Mouse (Mus musculus): ENCODE results near the gene Cep41. TPM values are rescaled to one million over a fixed set of nuclear protein-coding genes. Genes with fewer than 3 reads are reported as not detected.

The Cep41 gene
- polyA plus RNA-seq, 1 experiment from 2014 or later = 9.9 TPM

DNA sequence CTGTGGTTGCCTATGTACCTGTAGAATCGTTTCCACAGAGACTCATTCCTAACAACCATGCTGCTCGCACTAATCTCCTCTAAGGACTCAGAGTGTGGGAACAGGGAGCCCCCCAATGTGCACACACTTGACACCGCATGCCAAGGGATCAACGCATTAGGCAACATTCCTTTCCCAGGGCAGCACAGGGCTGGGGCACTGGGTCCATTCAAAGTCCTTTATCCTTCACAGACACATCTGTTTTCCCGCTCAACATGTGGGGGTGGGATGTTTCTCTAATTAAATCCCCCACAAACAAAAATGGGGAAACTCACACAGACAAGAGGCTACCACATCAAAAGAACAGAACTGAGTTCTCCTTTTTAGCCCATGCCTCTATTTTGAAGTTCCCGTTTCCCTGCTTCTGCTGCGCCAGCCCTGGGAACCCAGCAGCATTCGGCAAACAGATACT is 77.0 kb downstream of the Cep41 start:
- no peak for ATAC-seq
- Histone ChIP-seq H3K4me1 (replicated peaks) (peaks cover 22% of the 10 kb centered on the region), H3K4me2 (replicated peaks) (no peak overlapping the region), H3K9ac (0 out of 2 replicates have a peak overlapping the region, but pooled peaks have one; percentile 8), H3K36me3 (no peaks in the 10 kb centered on the region), H3K27ac (no peak overlapping the region), H3K27me3 (replicated peaks) (no peaks in the 10 kb centered on the region), H3K4me3 (replicated peaks) (no peak overlapping the region), H3K9me3 (no peaks in the 10 kb centered on the region)
- 22% methylated on average over 8 of the region's 8 CpGs for WGBS

DNA sequence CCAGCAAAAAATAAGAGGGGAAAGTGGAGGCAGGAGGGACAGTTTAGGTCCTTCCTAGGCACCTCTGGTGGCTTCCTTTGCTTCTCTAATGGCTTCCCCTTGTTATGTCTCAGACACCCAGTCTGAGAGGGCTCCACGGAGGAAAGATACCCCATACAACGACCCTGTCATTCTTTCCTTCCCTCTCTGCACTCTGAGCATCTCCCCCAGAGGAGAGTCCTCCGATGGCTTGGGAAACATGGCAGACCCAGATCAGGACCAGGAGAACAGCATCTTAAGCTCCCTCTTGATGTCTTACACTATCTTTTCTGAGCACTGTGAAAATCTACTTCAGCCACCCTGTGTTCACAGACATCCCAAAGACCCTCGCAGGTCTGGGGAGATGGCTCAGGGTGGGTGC is 77.8 kb downstream of the Cep41 start:
- H3K9me3 ChIP-seq = no peaks in the 10 kb centered on the region
- H3K4me2 ChIP-seq (replicated peaks) = no peak overlapping the region
- H3K27ac ChIP-seq = no peak overlapping the region
- peaks cover 22% of the 10 kb centered on the region for H3K4me1 ChIP-seq (replicated peaks)
- no peak overlapping the region for H3K4me3 ChIP-seq (replicated peaks)
- H3K27me3 ChIP-seq (replicated peaks) = no peaks in the 10 kb centered on the region
- H3K36me3 ChIP-seq = no peaks in the 10 kb centered on the region
- no peak for ATAC-seq
- 42% methylated on average over 4 of the region's 4 CpGs for WGBS
- no peak overlapping the region for H3K9ac ChIP-seq

DNA sequence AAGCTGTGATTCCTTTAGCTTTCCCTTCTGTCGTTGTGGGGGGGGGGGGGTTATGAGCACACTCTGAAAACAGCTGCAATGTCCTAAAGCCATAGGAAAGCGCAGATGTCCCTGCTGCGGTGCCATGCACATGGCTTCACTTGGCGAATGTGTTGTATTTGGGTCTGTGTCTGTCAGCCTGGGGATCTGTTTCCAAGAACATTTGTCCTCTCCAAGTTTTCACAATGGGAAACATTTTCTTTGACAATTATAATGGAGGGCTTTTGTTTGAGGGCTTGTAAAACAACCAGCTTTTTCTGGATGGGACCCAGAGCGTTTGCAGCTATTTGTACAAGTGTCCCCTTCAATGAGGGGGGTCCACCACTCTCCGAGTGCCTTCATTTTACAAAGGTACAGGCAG is 79.3 kb downstream of the Cep41 start:
- Histone ChIP-seq H3K27me3 (replicated peaks) (no peaks in the 10 kb centered on the region), H3K4me1 (replicated peaks) (peaks cover 19% of the 10 kb centered on the region), H3K9me3 (no peaks in the 10 kb centered on the region), H3K9ac (no peak overlapping the region), H3K4me2 (replicated peaks) (no peak overlapping the region), H3K4me3 (replicated peaks) (no peak overlapping the region), H3K27ac (no peak overlapping the region), H3K36me3 (no peaks in the 10 kb centered on the region)
- 91% methylated on average over 6 of the region's 6 CpGs for WGBS
- no peak for ATAC-seq

DNA sequence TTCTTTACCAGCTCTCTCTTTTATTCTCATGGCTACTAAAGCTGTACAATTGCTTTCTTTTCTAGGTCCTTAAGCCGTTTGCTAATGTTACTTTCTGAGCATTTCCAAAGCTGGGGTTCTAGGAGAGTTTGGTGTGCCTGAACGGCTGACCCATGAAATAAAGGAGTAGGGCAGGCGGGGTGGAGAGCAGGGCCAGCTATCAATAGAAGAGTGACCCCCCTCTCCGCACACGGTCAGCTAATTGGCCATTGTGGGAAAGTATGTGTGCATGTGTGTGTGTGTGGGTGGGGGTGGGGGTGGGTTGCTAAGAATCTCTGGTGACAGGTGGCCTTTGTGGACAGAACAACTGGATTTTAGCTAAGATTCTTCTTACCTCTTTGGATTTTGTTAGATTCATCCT is 82.3 kb downstream of the Cep41 start:
- no peak overlapping the region for H3K27ac ChIP-seq
- no peaks in the 10 kb centered on the region for H3K36me3 ChIP-seq
- H3K27me3 ChIP-seq (replicated peaks) = no peaks in the 10 kb centered on the region
- H3K9me3 ChIP-seq = no peaks in the 10 kb centered on the region
- 75% methylated on average over 5 of the region's 5 CpGs for WGBS
- no peak overlapping the region for H3K4me3 ChIP-seq (replicated peaks)
- peaks cover under 1% of the 10 kb centered on the region; the same call in 1 of the 2 replicates for H3K4me1 ChIP-seq (replicated peaks)
- no peak overlapping the region for H3K4me2 ChIP-seq (replicated peaks)
- ATAC-seq = no peak
- no peak overlapping the region for H3K9ac ChIP-seq

DNA sequence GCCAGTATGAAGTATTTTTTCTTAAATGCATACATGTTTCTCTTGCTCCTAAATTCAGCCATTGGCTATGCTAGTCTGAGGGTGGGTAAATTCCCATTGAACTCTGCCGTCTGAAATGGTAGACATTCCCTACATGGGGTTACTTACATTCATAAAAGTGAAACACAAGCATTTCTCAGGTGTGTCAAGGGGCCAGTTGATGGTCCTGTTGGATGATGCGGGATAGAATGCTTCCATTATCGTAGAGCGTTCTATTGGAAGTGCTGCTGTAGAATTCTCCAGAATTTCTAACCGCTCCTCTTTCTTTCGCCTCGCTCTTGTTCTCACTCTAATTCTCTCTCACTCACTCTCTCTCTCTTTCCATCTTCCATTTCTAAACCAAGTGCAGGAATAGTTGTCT is 82.8 kb downstream of the Cep41 start, which contains the start of gene Cpa5:
TSS of gene Cpa5 (plus strand) at position 301 of the 400 bp plus-strand sequence.
- ATAC-seq = no peak
- WGBS = 97% methylated on average over 7 of the region's 7 CpGs

DNA sequence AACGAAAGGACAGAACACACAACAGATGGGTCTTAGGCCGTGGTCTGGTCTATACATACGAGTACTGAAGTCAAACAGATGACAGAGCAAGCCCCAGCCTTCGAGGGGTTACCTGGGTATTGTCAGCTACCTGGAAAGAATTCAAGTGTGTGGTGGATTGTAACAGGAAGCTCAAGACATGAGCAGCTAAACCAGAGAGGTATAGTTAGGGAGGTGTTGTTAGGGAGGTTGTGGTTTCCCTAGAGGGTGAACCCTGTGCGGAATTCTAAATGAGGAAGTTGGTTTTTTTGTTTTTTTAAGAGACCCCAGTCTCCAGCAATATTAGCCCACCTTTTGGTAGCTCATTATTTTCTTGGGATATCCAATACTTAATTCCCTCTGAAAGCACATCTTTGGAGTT is 87.9 kb downstream of the Cep41 start:
- WGBS = 72% methylated on average over 5 of the region's 5 CpGs
- H3K27ac ChIP-seq = no peak overlapping the region

More for the DNA sequence above, 82.8 kb downstream of the Cep41 start, which contains the start of gene Cpa5:
- Histone ChIP-seq H3K27me3 (replicated peaks) (no peaks in the 10 kb centered on the region), H3K36me3 (no peaks in the 10 kb centered on the region), H3K27ac (no peak within 1 kb of the TSS), H3K9ac (no peak within 1 kb of the TSS), H3K4me1 (replicated peaks) (no peaks in the 10 kb centered on the region), H3K9me3 (no peaks in the 10 kb centered on the region), H3K4me3 (replicated peaks) (no peak within 1 kb of the TSS), H3K4me2 (replicated peaks) (no peak within 1 kb of the TSS)

DNA sequence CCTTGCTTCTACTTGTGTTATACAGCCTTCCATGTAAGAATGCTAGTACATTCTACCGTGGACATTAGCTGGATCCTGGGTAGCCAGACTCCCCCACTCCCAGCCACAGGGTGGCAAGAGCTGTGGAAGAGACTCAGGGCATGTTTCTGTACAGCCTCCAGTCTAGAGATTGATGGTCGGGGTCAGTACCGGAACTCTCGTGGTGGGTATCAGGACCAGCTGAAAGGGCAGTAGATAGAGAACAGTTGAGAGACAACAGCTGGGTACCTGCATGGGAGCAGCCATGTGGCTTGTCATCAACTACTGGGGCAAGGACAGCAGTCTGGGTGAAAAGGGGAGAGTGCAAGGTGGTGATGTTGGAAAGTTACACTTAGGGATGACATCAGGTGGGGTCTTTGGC is 88.4 kb downstream of the Cep41 start:
- H3K4me2 ChIP-seq (replicated peaks) = no peak overlapping the region
- H3K4me3 ChIP-seq (replicated peaks) = no peak overlapping the region
- WGBS = 88% methylated on average over 4 of the region's 4 CpGs
- no peaks in the 10 kb centered on the region for H3K36me3 ChIP-seq
- no peaks in the 10 kb centered on the region for H3K9me3 ChIP-seq
- no peaks in the 10 kb centered on the region for H3K27me3 ChIP-seq (replicated peaks)
- no peaks in the 10 kb centered on the region for H3K4me1 ChIP-seq (replicated peaks)
- no peak overlapping the region for H3K27ac ChIP-seq
- no peak overlapping the region for H3K9ac ChIP-seq
- ATAC-seq = no peak

More for the DNA sequence above, 87.9 kb downstream of the Cep41 start:
- no peak for ATAC-seq
- Histone ChIP-seq H3K36me3 (no peaks in the 10 kb centered on the region), H3K9ac (no peak overlapping the region), H3K9me3 (no peaks in the 10 kb centered on the region), H3K4me2 (replicated peaks) (no peak overlapping the region), H3K4me3 (replicated peaks) (no peak overlapping the region), H3K27me3 (replicated peaks) (no peaks in the 10 kb centered on the region), H3K4me1 (replicated peaks) (no peaks in the 10 kb centered on the region)

DNA sequence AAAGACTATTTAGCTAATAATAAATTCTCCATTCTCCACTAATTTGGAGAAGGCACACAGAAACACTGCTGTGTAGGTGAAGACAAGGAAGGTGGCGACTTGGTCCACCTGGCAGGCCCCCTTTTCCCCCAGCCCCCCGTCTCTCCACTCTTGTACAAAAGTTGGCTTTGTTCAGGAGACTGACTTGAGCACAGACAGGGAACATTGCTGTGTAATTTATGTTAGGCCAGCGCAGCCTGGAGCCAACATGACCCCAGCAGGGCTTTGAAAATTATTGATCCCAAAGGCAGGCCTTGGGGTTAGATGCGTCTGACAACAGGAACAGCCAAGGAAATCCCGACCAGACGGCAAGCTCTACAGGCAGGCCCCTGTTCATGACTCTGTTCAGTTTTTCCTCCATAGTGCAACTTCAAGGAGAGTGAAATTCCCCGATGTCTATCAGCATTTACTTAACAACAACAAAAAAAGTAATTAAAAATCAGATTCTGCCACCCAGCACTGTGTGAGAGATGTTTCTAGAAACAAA is 89.1 kb downstream of the Cep41 start:
- Histone ChIP-seq H3K4me3 (replicated peaks) (no peak overlapping the region), H3K27ac (no peak overlapping the region), H3K9me3 (no peaks in the 10 kb centered on the region), H3K9ac (no peak overlapping the region), H3K36me3 (no peaks in the 10 kb centered on the region), H3K27me3 (replicated peaks) (no peaks in the 10 kb centered on the region), H3K4me1 (replicated peaks) (no peaks in the 10 kb centered on the region), H3K4me2 (replicated peaks) (no peak overlapping the region)
- WGBS = 47% methylated on average over 7 of the region's 7 CpGs
- ATAC-seq = no peak

MicroRNA genes within 50 kb of the gene (microRNA counts, 519-probe panel; counts per million panel counts)
- 2,963 counts per million, percentile 76 among the panel's probes with 10 or more counts for microRNA mmu-miR-335-3p
- 4,240 counts per million, percentile 96 among the panel's probes with 10 or more counts for microRNA mmu-miR-335-5p

Other genes with a start within 250 kb of the Cep41 start
- gene Tmem209, start 184.0 kb downstream of the Cep41 start, polyA plus RNA-seq (2015; fragmentation: Nextera tagmentation; extraction: Ambion mirVana) = 31.5 and 33.6 TPM in 2 replicates
- not detected in 2 replicates for gene Ssmem1, start 183.9 kb downstream of the Cep41 start, polyA plus RNA-seq (2015; fragmentation: Nextera tagmentation; extraction: Ambion mirVana)
- 327 and 654 TPM in 2 replicates for gene Cpa2, start 152.2 kb downstream of the Cep41 start, polyA plus RNA-seq (2015; fragmentation: Nextera tagmentation; extraction: Ambion mirVana)
- gene Cpa4, start 125.4 kb downstream of the Cep41 start, polyA plus RNA-seq (2015; fragmentation: Nextera tagmentation; extraction: Ambion mirVana) = 0.59 and 0.77 TPM in 2 replicates
- 0.25 TPM in 2 replicates for gene Cpa5, start 82.7 kb downstream of the Cep41 start, polyA plus RNA-seq (2015; fragmentation: Nextera tagmentation; extraction: Ambion mirVana)
- gene Cpa1, start 54.5 kb downstream of the Cep41 start, polyA plus RNA-seq (2015; fragmentation: Nextera tagmentation; extraction: Ambion mirVana) = 266 and 631 TPM in 2 replicates
- gene Mest, start 29.8 kb upstream of the Cep41 start, polyA plus RNA-seq (2015; fragmentation: Nextera tagmentation; extraction: Ambion mirVana) = 668 and 710 TPM in 2 replicates
- 14.9 and 16.9 TPM in 2 replicates for gene Copg2, start 203.0 kb upstream of the Cep41 start, polyA plus RNA-seq (2015; fragmentation: Nextera tagmentation; extraction: Ambion mirVana)
- gene Tsga13, start 221.8 kb upstream of the Cep41 start, polyA plus RNA-seq (2015; fragmentation: Nextera tagmentation; extraction: Ambion mirVana) = 0.19 TPM in 1 of 2 replicates, not detected in the other

Data from intestine, embryonic 15.5 days (tissue).